Mouse (Mus musculus) urinary bladder, adult 2 months (tissue): ENCODE data around the gene Ttll12. TPM values are rescaled to one million over a fixed set of nuclear protein-coding genes. Genes with fewer than 3 reads are reported as not detected.

ENCODE experiments used
- DNase-seq: peaks from one replicate; pipeline ENCODE4 v3.0.0; 2022; ENCODE audit warnings: low spot score
- polyA plus RNA-seq: library from polyadenylated mRNA; depleted of rRNA; stranded (reverse); fragments of >200 nt; gene quantifications from 2 replicates; pipeline ENCODE4 v1.2.3, GENCODE M21; 2012; rRNA removed

Gene Ttll12
- polyA plus RNA-seq, result 11.2 and 11.7 TPM in 2 replicates

GRCm38 (mm10) chr15:83594513-83595363 is at the start of gene Ttll12:
TSS of gene Ttll12 (minus strand) at chr15:83595157.
- peak; percentile 82 for DNase-seq

GRCm38 (mm10) chr15:83642518-83642917 is 47.6 kb upstream of the Ttll12 start:
- no peak for DNase-seq

GRCm38 (mm10) chr15:83640208-83640607 is 45.3 kb upstream of the Ttll12 start:
- DNase-seq, result no peak

GRCm38 (mm10) chr15:83639160-83639559 is 44.2 kb upstream of the Ttll12 start:
- DNase-seq, result no peak

GRCm38 (mm10) chr15:83638196-83638899 is 43.4 kb upstream of the Ttll12 start:
- DNase-seq, result no peak

GRCm38 (mm10) chr15:83636759-83637158 is 41.8 kb upstream of the Ttll12 start:
- DNase-seq, result no peak

- DNase-seq, result no peak
Measured at GRCm38 (mm10) chr15:83635251-83635650, 40.3 kb upstream of the Ttll12 start.

GRCm38 (mm10) chr15:83634076-83634475 is 39.1 kb upstream of the Ttll12 start:
- DNase-seq, result no peak

- DNase-seq, result no peak
Measured at GRCm38 (mm10) chr15:83631071-83631470, 36.1 kb upstream of the Ttll12 start.

GRCm38 (mm10) chr15:83629716-83630115 is 34.8 kb upstream of the Ttll12 start:
- DNase-seq, result no peak

GRCm38 (mm10) chr15:83626142-83626645 is 31.2 kb upstream of the Ttll12 start:
- DNase-seq, result no peak

- no peak for DNase-seq
Measured at GRCm38 (mm10) chr15:83615245-83615644, 20.3 kb upstream of the Ttll12 start.

- DNase-seq, result no peak
Measured at GRCm38 (mm10) chr15:83607115-83607802, 12.3 kb upstream of the Ttll12 start.

- DNase-seq, result no peak
Measured at GRCm38 (mm10) chr15:83606700-83607099, 11.7 kb upstream of the Ttll12 start.

GRCm38 (mm10) chr15:83606216-83606615 is 11.3 kb upstream of the Ttll12 start:
- DNase-seq, result no peak

GRCm38 (mm10) chr15:83603426-83603825 is 8.5 kb upstream of the Ttll12 start:
- DNase-seq, result no peak

GRCm38 (mm10) chr15:83603046-83603396 is 8.1 kb upstream of the Ttll12 start:
- DNase-seq, result no peak

- DNase-seq, result no peak
Measured at GRCm38 (mm10) chr15:83602372-83603045, 7.6 kb upstream of the Ttll12 start.

- DNase-seq, result no peak
Measured at GRCm38 (mm10) chr15:83601185-83601584, 6.2 kb upstream of the Ttll12 start.

- DNase-seq, result no peak
Measured at GRCm38 (mm10) chr15:83596833-83597232, 1.9 kb upstream of the Ttll12 start.

- DNase-seq, result no peak
Measured at GRCm38 (mm10) chr15:83595364-83595711, 381 bp upstream of the Ttll12 start.
